Mouse (Mus musculus) cerebellum, postnatal 25 days (tissue): Measurements from ENCODE around the gene Sdhaf3.

ENCODE experiments used
- DNase-seq, 2 experiments: peaks; one replicate each; pipeline ENCODE4 v3.0.0; 2021; ENCODE audit warnings: mixed read lengths in 2 of 2

Sdhaf3 gene

DNA sequence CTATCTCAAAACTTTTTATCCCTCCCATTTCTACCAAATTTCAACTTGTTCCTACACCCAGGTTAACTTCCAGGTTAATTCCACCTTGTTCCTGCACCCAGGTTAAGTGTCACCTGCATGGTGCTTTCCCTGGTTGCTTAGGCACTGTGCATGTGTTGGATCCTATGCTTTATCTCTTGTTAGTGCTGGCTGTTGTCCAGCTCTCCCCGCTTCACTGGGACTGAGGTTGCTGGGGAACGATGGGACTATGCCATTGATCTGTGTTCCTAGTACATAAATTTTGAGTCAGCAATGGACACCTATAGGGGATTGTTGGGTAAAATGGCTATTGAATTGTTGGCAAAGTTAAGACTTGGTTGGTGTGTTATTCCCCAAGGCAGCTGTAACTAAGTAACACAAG lies 113.7 kb downstream of the Sdhaf3 start:
- DNase-seq: no peak

- no peak for DNase-seq
These were observed 126.2 kb downstream of the Sdhaf3 start for GRCm38 (mm10) chr6:7082054-7082453.

- DNase-seq: no peak
These were observed 126.9 kb downstream of the Sdhaf3 start for GRCm38 (mm10) chr6:7082467-7083259.

DNA sequence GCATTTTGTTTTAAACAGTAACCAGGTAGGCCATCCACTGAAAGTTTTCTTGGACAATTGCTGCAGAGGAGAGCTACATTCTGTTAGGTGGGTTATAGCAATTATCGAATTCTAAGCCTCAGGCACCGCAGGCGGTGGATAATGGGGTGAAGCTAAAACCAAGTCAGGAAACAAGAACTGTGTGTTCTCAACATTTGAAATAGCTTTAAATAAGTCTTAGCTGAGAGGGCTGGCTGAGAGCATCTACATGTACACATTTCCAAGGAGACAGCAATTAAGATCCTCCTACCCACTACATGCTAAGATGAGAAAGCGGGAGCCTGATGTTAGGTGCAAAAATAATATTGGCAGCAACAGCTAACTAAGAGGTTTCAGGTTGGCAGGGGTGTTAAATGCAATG lies 127.9 kb downstream of the Sdhaf3 start:
- DNase-seq: no peak

DNA sequence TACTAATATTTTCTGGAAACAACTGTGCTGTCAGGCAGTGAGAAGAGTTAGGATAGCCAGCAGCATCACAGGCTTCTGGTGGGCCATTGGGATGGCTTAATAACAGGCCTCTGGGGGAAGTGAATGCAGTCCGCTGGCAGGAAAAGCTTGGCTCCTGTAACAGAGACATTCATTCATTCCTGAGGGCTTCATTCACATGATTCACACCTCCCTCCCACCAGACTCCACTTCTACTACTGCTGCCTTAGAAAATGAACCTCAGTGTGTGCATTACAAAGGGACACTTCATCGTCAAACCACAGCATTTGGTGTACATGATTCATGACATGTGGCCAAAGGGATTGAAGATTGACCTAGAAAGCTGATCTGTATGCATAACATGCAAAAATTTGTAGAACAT lies 128.6 kb downstream of the Sdhaf3 start:
- DNase-seq: no peak

GRCm38 (mm10) chr6:7085506-7085905 lies 129.7 kb downstream of the Sdhaf3 start:
- no peak for DNase-seq

GRCm38 (mm10) chr6:7092094-7092493 lies 136.3 kb downstream of the Sdhaf3 start:
- no peak for DNase-seq
